Mouse (Mus musculus) embryo, embryonic 11.5 days (tissue): ENCODE measurements at regions not wholly inside any gene's neighbourhood (a gene's known extent, or its start where the extent isn't known, plus 50 kb on each side); places are given as distances from the start of the nearest gene placed in this dataset.

Experiments
- DNase-seq: peaks from one replicate; pipeline ENCODE4 v3.0.0-alpha.2; 2012; ENCODE audit warnings: low read depth, low spot score

GRCm38 (mm10) chr10:39316533-39316932, 52.1 kb upstream of the Fyn start:
- no peak for DNase-seq

GRCm38 (mm10) chr10:39315434-39316174, 53.1 kb upstream of the Fyn start:
- no peak for DNase-seq

GRCm38 (mm10) chr10:39311501-39311900, 57.2 kb upstream of the Fyn start:
- no peak for DNase-seq

DNA sequence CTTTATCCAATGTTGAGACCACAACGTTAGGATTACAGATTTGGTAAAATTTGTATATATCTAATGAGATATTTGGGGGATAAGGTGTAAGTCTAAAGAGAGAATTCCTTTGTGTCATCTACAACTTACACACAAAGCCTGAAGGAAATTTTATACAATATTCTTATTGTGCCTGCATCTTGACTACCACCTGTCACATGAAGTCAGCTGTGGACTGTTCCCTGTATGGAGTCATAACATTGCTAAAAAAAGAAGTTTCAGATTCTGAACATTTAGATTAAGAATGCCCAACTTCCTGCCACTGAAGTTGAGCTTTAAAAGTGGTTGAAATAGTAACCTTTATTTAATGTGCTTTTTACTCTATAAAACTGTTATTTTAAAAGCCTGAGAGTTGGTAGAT, 60.1 kb upstream of the Fyn start:
- no peak for DNase-seq

DNA sequence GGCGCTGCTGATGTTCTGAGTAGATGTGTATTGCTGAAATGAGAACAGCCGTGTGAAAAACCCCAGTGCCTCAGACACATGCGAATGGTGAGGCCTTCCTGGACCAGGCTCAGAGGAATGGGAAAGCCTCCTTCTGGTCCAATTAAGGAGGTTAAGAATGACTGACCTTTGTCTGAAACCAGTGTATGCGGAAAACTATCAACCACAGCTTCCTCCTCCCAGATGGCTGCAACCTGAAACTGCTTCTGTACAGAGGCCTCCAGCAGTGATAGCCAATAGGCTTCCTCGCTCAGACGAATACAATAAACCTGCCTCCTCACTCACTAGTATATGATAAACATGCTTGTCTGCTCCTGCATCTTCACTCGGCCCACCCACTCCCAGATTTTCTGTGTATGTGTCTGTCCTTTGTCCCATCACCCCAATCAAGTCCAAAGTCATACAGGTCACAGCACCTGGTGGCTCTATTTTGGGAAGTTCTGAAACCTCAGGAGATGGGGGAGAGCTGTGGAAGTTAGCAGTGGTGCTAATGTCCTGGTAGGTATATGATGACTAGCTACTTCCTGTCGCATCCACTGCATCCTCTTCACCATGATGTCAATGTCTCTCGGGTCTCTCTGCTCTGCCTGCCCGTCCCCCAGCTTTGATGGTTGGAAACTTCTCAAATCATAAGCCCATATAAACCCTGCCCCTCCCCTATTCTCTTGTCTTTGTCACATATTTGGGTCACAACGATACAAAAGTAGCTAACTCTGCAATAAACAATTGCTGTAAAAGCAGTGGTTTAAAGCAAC, 75.8 kb upstream of the Fyn start:
- no peak for DNase-seq

DNA sequence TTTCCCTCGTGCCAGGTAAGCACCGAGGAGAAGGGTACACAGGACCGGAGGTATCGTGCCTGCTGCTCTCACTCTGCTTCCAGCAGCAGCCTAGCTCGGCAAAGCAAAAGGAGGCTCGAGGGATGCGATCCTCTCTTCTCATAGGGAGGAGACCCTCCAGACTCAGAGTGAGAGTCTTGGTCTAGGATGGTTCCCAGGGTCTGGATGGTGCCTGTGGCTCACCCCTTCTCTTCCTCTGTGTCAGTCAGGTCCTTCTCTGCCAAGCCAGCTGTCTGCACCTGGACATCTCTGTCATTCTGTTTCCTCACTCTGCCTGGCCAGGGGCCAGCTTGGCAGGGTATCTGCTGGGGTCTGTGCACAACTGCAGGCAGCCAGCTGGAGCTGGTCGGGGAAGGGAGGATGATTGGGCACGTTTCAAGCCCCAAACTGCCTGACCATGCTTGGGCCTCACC, 76.9 kb upstream of the Fyn start:
- DNase-seq = no peak

DNA sequence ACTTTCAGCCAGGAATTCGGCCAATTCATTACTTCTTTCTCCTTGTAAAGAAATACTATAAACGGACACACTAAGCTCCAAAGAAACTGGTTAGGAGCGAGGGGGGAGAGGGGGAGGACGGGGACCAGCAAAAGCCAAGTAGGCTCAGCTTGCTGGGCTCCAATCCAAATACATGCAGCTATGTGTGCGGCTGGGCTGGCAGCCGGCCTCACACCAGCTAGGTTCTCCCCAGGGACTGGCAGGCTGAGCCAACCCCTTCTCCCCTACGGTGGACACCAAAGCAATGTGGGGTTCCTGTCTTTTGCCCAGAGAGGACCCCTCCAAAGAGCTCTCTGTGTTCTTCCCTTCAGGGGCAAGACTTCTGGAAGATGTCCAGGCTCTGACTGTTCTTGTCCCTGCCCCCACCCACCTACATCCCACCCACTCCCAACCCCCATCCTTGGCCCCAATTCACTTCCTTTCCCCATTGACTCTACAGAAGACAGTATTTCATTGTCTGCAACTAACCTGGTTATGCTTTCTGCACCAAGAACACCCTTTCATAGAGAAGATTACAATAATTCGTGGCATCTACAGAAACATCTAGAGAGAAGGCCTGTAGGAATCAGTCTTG, 77.4 kb upstream of the Fyn start:
- no peak for DNase-seq

DNA sequence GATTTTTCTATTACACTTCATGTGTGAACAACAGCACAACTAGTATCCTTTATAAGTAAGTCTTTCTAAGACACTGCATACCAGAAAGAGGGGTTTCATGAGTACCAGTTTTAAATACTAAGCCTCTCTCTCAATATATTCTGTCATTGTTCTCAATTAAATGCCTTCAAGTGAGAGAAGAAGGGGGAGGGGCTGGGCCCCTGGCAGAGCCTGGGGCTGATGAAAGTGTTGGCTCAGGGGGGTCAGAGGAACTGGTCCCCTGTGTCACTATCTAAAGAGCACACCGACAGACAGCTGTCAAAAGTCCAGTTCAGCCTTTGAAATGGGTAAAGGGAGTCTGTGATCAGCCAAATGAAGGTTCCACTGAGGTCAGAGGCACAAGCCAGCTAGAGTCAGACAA, 78.4 kb upstream of the Fyn start:
- no peak for DNase-seq

DNA sequence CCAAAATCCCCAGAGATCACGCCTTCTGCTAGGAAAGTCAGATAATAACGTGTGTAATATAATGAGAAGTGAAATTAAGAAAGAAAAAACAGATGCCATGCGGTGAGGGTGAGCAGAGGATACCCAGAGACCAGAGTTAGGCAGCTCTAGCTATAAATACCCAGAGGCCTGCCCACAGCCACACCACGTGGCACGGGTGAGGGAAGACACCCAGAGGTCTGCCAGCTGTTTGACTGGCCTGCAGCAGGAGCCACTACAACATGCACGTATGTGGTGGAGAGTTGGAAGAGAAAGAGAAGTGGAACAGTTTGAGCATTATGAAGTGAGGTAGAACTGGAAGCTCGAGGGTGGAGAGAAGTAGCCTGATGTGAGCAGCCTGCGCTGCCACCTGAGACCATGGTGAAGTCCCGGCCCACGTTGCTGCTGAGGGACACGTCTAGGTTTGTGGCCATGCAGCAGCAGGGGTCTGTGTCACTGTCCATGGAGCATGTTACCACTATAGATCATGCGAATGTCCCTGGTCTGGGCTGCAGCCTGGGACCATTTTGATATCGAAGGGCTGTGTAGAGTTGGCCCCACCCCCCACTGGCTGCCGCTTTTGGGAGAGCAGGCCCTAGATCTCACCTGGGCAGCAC, 88.2 kb upstream of the Fyn start:
- DNase-seq = no peak

DNA sequence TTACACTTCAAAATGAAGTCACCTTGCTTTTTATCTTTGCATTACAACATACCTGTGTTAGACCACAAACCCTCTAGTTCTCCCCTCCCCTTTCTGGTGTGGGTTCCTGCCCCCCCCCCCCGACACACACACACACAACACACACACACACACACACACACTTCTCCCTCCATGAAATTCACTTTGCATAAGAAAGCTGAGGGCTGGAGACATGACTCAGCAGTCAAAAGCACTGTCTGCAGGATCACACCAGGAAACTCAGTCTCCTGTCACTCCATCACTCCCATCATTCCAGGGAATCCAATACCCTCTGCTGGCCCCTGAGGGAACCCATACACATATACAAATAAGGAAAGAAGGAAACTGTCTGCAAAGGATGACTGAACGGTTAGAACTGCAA, 94.5 kb upstream of the Fyn start:
- DNase-seq = no peak

- no peak for DNase-seq
These were observed 95.2 kb upstream of the Fyn start for GRCm38 (mm10) chr10:39273426-39273825.

GRCm38 (mm10) chr10:39272387-39272949, 96.2 kb upstream of the Fyn start:
- no peak for DNase-seq

DNA sequence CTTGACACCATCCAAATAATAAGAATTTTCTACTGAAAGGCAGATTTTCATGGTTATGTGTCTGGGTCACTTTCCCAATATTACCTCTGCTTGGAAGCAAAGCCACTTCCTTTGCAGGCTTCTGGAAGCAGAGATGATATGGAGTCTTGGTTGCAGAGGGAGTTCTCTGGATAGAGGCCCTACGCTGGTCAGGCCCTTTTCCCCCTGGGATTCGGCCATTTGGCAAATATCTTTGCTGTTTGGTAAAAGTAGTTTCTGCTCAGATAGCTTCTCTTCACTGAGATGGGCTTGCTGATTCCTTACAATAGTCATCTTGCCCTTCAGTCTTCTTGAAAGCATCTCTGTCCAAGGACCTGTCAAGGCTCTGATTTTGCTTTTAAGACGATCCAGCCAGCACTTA, 98.2 kb upstream of the Fyn start:
- DNase-seq = no peak

DNA sequence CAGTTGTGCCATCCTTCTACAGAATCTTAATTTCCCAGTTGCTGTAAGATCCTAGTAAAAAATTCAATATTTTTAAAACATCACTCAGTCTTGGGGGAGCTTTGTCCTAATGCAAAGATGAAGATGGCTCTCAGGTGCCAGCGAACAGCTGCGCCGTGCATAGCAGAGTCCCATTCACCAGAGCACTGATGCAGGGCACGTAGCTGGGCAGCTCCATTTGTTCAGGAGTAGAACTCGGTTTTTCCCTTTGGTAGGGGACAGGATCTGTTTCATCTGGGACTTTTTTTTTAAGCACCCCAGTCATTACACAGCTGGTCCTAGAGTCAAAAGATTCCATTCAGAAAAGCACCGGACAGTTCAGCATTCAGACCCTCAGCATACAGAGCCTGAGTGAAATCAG, 101.4 kb upstream of the Fyn start:
- no peak for DNase-seq

DNA sequence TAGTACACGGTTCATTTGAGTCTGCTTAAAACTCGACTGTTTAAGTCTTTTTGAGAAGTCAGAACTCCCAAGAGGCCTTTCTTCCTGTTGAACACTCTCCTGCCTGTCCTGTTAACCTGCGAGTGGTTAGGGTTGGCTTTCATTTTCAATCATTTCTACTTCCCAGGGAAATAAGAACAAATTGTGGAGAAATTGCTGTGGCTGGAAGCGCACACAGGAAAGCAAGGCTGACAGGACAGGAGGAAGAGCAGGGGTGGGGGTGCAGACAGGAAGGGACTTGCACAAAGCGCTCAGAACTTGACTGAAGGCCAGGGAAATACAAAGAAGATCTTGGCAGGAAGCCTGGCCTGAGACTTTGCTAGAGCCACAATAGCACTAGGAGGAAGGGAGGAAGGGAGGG, 102.2 kb upstream of the Fyn start:
- no peak for DNase-seq

DNA sequence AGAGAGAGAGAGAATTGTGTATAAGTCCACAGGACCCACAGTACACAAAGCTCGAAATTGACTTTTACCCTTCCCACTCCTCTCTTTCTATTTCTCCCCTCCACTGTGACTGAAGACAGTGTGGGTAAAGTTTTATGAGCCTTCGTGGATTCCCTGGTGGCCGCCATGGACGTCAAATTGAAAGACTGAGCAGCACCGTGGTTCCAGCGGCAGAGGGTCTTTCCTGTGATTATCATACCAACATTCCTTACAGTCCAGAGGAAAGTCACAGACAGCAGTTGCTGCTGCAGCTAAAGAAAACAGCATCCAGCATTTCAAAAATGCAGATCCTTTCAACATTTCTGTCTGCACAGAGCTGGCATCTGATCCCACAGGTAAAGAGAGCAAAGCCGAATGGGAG, 98.9 kb upstream of the Ccn6 start:
- no peak for DNase-seq

GRCm38 (mm10) chr10:39261174-39262145, 97.9 kb upstream of the Ccn6 start:
- DNase-seq = no peak

DNA sequence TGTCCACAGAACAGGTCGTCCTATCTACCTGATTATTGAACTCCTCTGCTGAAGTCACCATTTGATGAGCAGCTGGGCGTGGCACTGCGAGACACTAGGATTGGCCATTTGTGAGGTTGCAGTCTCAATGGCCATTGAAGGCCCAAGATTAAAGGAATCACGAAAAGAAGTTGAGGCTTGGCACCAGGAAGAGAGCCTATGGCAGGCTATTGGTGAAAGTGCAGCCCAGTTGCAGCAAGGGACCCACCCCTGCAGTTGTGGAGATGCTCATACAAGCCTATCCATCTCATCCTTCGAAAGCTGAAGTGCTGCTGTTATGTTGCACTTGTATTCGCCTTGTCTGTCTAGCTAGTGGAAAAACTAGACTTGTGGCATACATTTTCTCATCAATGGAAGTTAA, 96.5 kb upstream of the Ccn6 start:
- no peak for DNase-seq

- no peak for DNase-seq
These were observed 94.0 kb upstream of the Ccn6 start for GRCm38 (mm10) chr10:39257371-39258154.

- DNase-seq = no peak
These were observed 91.0 kb upstream of the Ccn6 start for GRCm38 (mm10) chr10:39254561-39254960.
